Mouse (Mus musculus): ENCODE results near the gene Krtap14.
A peak's percentile ranks its signal among the peaks of the same experiment; 100 is the strongest.

Krtap14 gene

DNA sequence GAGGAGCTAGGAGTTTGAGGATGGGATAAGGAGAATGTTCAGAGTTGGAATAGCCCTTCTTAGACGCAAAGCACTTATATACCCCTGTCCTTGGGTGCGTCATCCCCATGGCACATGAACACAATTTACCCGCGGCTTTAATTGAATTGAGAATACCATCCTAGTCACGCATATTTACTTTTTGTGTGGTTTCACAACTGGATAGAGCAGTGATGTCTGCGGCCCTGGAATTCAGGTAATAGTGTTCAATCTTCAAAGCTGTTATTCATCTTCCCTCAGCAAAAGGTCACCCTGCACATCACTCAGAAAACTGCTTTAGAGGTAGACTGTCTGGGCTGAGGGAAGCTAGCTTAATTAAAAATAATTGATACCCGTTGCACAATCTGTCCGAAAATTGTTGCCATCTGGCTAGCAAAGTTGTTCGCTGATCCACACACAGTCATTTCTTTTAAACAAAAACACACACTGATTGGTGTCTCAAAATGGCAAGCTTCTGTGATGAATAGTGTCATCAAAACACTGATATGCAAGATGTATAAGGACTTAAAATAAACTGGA, at the start of gene Krtap14:
Krtap14 (minus strand) TSS at position 51 of the 558 bp plus-strand sequence.
- no peak for DNase-seq (ENCODE audit: low spot score in 2 of 2)

GRCm38 (mm10) chr16:88874169-88874568, 48.2 kb upstream of the Krtap14 start, which contains the start of gene Krtap19-2:
TSS of gene Krtap19-2 (minus strand) at chr16:88874269.
- no peak for DNase-seq (ENCODE audit: low spot score in 2 of 2)

DNA sequence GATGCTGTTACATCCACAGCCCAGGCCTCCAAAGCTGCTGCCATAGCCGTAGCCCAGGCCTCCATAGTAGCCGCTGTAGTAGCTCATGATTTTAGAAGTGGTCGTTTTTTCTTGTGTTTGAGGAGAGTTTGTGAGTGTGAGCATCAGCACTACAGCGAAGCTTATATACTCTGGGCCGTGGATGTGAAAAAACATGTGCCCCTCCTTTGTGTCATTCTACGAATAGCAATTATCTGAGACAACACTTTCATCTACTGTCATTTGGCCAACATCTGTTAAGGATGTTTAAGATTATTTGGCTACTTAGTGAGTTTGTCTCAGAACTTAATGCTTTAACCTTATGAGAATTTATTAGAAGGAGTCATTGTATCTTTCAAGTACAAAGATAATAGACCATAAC, 43.4 kb upstream of the Krtap14 start, which contains the start of gene Krtap19-1:
Krtap19-1 (minus strand) TSS at position 101 of the 400 bp plus-strand sequence.
- DNase-seq (ENCODE audit: low spot score in 2 of 2) = no peak

DNA sequence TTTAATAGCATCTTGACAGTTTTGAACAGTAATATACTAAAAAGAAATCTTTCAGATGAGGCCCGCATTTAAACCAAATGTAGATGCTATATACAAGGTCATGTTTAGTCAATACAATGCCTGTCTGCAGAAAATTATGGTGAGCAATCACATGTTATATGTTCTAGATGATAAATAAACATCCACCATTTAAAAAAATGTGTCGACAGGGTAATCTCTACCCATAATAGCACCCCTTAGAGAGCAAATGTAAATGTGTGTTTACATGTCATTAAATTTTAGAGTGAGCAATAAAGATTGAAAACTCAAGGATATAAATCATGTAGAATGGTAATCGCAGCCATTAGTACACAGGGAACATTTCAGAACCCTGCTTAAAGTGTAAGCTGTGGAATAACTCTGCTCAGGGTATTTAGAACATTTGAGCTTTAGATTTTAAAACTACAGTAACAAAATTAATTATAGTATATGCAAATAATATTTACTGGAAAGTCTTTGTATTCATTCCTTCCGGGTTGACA, 39.0 kb upstream of the Krtap14 start:
- no peak for DNase-seq (ENCODE audit: low spot score in 2 of 2)

GRCm38 (mm10) chr16:88851450-88851849, 25.5 kb upstream of the Krtap14 start:
- peak in 1 of 2 experiments; percentile 38 for DNase-seq (ENCODE audit: low spot score in 2 of 2)

DNA sequence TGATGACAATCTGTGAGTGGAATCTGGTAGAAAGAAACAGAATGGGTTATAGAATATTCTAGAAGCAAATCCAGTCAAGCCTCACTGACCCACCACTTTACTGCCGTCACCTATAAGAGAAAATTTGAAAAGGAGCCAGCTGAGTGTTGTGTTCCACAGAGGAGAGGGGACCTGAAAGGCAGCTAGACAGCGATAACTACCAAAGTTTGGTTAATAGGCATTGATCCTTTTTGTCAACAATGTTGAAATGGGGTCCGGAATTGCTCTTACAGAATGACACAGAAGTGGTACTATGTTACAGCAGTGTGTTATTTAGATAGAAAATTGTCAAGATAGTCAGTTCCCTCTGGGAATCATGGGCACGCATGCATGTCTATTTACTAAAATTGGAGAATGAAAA, 22.6 kb upstream of the Krtap14 start:
- DNase-seq (ENCODE audit: low spot score in 2 of 2) = no peak

GRCm38 (mm10) chr16:88847363-88847762, 21.4 kb upstream of the Krtap14 start:
- no peak for DNase-seq (ENCODE audit: low spot score in 2 of 2)

GRCm38 (mm10) chr16:88826978-88827377, 1.0 kb upstream of the Krtap14 start:
- no peak for DNase-seq (ENCODE audit: low spot score in 2 of 2)

- DNase-seq (ENCODE audit: low spot score in 2 of 2) = no peak
Measured at GRCm38 (mm10) chr16:88823736-88824135, 2.2 kb downstream of the Krtap14 start.

GRCm38 (mm10) chr16:88820066-88820465, 5.9 kb downstream of the Krtap14 start, which contains the start of gene Krtap15:
TSS of gene Krtap15 (plus strand) at chr16:88820215.
- DNase-seq (ENCODE audit: low spot score in 2 of 2) = peak in 1 of 2 experiments; percentile 17

DNA sequence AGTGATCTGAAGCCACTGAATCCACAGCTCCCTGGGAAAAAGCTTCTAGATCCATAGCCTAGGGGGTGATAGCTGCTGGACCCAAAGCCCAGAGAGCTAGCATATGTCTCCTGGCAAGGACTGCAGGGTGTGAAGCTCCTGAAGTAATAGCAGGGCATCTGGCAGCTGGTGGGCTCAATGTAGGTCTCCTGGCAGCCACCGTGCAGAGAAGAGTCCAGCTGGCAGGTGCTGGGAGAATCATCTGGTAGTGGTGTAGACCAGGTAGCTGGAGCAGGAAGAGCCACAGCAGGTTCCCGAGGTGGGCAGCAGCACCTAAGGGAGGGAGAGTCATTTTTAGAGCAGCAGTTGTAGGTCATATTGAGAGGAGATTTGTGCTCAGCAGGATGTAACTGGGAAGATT, 14.1 kb downstream of the Krtap14 start, which contains the start of gene Gm20741:
Gm20741 (minus strand) TSS at position 394 of the 400 bp plus-strand sequence.
- DNase-seq (ENCODE audit: low spot score in 2 of 2) = peak in 1 of 2 experiments; percentile 32

DNA sequence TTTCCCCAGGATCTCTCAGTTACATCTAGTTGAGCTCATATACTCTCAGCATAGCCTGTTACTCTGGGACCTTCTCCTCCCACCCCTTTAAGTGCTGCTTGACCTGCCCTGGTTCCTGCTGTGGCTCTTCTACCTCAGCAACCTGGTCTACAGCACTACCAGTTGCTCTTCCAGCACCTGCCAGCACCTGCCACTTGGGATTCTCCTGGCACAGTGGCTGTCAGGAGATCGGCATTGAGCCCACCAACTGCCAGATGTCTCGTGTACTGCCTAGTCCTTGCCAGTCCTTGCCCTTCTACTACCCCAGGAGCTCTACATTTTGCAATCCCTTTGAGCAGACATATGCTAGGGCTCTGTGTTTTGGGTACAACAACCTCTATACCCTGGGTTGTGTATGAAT, 39.2 kb downstream of the Krtap14 start:
- DNase-seq (ENCODE audit: low spot score in 2 of 2) = peak in 1 of 2 experiments; percentile 46

- DNase-seq (ENCODE audit: low spot score in 2 of 2) = no peak
Measured at GRCm38 (mm10) chr16:88777596-88777995, 48.3 kb downstream of the Krtap14 start, which contains the start of gene Gm5965. TSS of gene Gm5965 (plus strand) at chr16:88777896.

GRCm38 (mm10) chr16:88774106-88774505, 51.8 kb downstream of the Krtap14 start, which contains the start of gene 2310057N15Rik:
TSS of gene 2310057N15Rik (minus strand) at chr16:88774206.
- DNase-seq (ENCODE audit: low spot score in 2 of 2) = no peak
